Mouse (Mus musculus): ENCODE measurements around the gene Oaz2.

GRCm38 (mm10) chr9:65702286-65702685, 34.5 kb downstream of the Oaz2 start:
- TF ChIP-seq CTCF (IDR thresholded peaks at IDR 0.05; ENCODE audit: low read depth) (no peak), EP300 (IDR thresholded peaks at IDR 0.05; ENCODE audit: low read depth) (no peak)

Data from liver, embryonic 14.5 days (tissue).